Mouse (Mus musculus) liver, postnatal 0 days (tissue): ENCODE results near the gene Cpne5.

Source experiments
- CTCF ChIP-seq: sonication (generic); IDR thresholded peaks from 2 replicates; pipeline ENCODE4 v1.5.1; 2016; ENCODE audit warnings: antibody characterized with exemption, low read depth
- EP300 ChIP-seq: IDR thresholded peaks from 2 replicates; pipeline ENCODE4 v1.6.1; 2016; ENCODE audit warnings: antibody characterized with exemption, low read depth, mild to moderate bottlenecking

DNA sequence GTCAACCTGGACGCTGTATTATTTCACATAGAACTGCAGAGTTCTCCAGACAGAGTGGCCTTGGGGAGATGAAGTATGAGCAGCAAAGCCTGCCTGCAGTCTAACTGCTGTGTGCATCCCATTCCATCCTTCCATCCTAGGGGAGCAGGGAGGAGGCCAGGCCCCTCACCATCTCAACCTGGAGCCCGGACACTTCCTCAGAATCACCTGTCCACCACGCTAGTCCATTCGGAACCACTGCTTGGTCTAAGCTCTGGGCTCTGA, 23.8 kb downstream of the Cpne5 start:
- TF ChIP-seq CTCF (no peak), EP300 (no peak)
